Mouse (Mus musculus) limb, embryonic 15.5 days (tissue): ENCODE data around the gene Gpr180. TPM values are rescaled to one million over a fixed set of nuclear protein-coding genes. Genes with fewer than 3 reads are reported as not detected.

Source experiments
- polyA plus RNA-seq: library from polyadenylated mRNA; unstranded; fragments of >200 nt; fragmentation: Nextera tagmentation; extraction: Ambion mirVana; gene quantifications from 2 replicates; pipeline ENCODE4 v1.2.1, GENCODE M21; 2015

Gpr180 gene
- polyA plus RNA-seq, 1 experiment from 2014 or later = 83.3 TPM

Other genes starting within 250 kb of the Gpr180 start
- 6.1 and 9.3 TPM in 2 replicates for gene Dct, start 84.9 kb upstream of the Gpr180 start, polyA plus RNA-seq
- 36.8 and 36.9 TPM in 2 replicates for gene Tgds, start 4.4 kb upstream of the Gpr180 start, polyA plus RNA-seq
- gene Sox21, start 99.9 kb downstream of the Gpr180 start, polyA plus RNA-seq = 0.32 and 0.56 TPM in 2 replicates
- gene Gm9376, start 129.8 kb downstream of the Gpr180 start, polyA plus RNA-seq = not detected in 2 replicates